Mouse (Mus musculus) liver, adult 2 months (tissue): ENCODE results near the gene Psmd5. TPM values are rescaled to one million over a fixed set of nuclear protein-coding genes. Genes with fewer than 3 reads are reported as not detected.

Experiments used
- DNase-seq: peaks from one replicate; pipeline ENCODE4 v3.0.0-alpha.2; 2011; ENCODE audit warnings: low read depth, low spot score; ENCODE audit errors: extremely low read depth
- H3K27ac ChIP-seq: fragments of 200-500 bp; replicated peaks from 2 replicates; pipeline ENCODE4 v1.5.1; 2012; ENCODE audit warnings: low read depth, mild to moderate bottlenecking, control low read depth, inconsistent platforms, low read length; ENCODE audit not compliant: insufficient read depth
- H3K27me3 ChIP-seq: fragments of 200-500 bp; 2 replicates; pipeline ENCODE4 v1.6.1; 2012; ENCODE audit warnings: mild to moderate bottlenecking, moderate library complexity, low read length, inconsistent platforms; ENCODE audit not compliant: control insufficient read depth, insufficient read depth
- H3K36me3 ChIP-seq: fragments of 200-500 bp; 2 replicates; pipeline ENCODE4 v1.6.1; 2012; ENCODE audit warnings: low read length, inconsistent platforms; ENCODE audit not compliant: control insufficient read depth, insufficient read depth
- H3K4me1 ChIP-seq: fragments of 200-500 bp; 2 replicates; pipeline ENCODE4 v1.6.1; 2011; ENCODE audit warnings: low read length; ENCODE audit not compliant: control insufficient read depth, insufficient read depth
- H3K4me3 ChIP-seq: fragments of 200-500 bp; 2 replicates; pipeline ENCODE4 v1.5.1; 2011; ENCODE audit warnings: low read depth, mild to moderate bottlenecking, control low read depth, low read length, moderate library complexity; ENCODE audit not compliant: insufficient read depth
- H3K79me2 ChIP-seq: fragments of 200-500 bp; 2 replicates; pipeline ENCODE4 v1.6.1; 2012; ENCODE audit warnings: inconsistent platforms, mild to moderate bottlenecking, low read length, moderate library complexity; ENCODE audit not compliant: control insufficient read depth, insufficient read depth
- H3K9ac ChIP-seq: fragments of 200-500 bp; 2 replicates; pipeline ENCODE4 v1.6.1; 2012; ENCODE audit warnings: low read depth, mild to moderate bottlenecking, control low read depth, inconsistent platforms, low read length
- CTCF ChIP-seq: fragments of 200-500 bp; IDR thresholded peaks from 2 replicates; pipeline ENCODE4 v1.5.1; 2011; ENCODE audit warnings: low read depth, low read length, control low read depth
- POLR2A ChIP-seq: fragments of 200-500 bp; IDR thresholded peaks from 2 replicates; pipeline ENCODE4 v1.6.1; 2011; ENCODE audit warnings: low read length, control low read depth; ENCODE audit not compliant: insufficient read depth; ENCODE audit errors: extremely low read depth
- WGBS: fragments of 180-500 bp; shearing (Covaris S2); methylation state at CpG from one replicate; pipeline ENCODE4 v1.1.7; 2018; 5-methylcytosine and 5-hydroxymethylcytosine counted together
- polyA plus RNA-seq: library from polyadenylated mRNA; depleted of rRNA; stranded (reverse); fragments of >200 nt; gene quantifications from 2 replicates; pipeline ENCODE4 v1.2.3, GENCODE M21; 2012
- total RNA-seq: library from RNA; depleted of rRNA; stranded (reverse); fragments of >200 nt; gene quantifications from 2 replicates; pipeline ENCODE4 v1.2.3, GENCODE M21; 2014

Gene Psmd5
- total and polyA plus RNA-seq, 2 experiments: 18.1 to 31.1 TPM

DNA sequence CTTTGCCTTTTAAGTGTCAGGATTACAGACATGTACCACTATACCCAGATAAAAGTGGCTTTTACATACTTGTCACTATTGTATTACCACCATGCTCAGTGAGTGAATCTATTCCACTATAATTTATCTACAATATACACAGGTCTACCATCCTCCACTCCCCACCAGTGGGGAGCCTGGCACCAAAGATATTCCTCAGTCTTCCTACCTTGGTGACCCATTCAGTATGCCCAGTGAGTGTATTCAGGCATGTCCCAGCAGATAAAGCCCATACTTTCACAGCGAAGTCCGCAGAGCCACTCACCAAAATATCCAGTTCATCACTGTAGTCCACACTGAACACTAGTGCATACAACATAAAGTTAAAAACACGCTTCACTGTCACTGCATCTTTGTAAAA, 64.0 kb downstream of the Psmd5 start:
- H3K27ac ChIP-seq: no peak overlapping the region
- H3K4me3 ChIP-seq: no peak overlapping the region
- H3K36me3 ChIP-seq: peaks cover 65% of the 10 kb centered on the region
- no peak for TF ChIP-seq CTCF
- TF ChIP-seq POLR2A: no peak
- peaks cover under 1% of the 10 kb centered on the region; the same call in 1 of the 2 replicates for H3K4me1 ChIP-seq
- H3K79me2 ChIP-seq: peaks cover 16% of the 10 kb centered on the region; the same call in 1 of the 2 replicates
- WGBS: 91% methylated on average over 3 of the region's 3 CpGs
- H3K27me3 ChIP-seq: no peaks in the 10 kb centered on the region
- H3K9ac ChIP-seq: no peak overlapping the region
- DNase-seq: no peak

DNA sequence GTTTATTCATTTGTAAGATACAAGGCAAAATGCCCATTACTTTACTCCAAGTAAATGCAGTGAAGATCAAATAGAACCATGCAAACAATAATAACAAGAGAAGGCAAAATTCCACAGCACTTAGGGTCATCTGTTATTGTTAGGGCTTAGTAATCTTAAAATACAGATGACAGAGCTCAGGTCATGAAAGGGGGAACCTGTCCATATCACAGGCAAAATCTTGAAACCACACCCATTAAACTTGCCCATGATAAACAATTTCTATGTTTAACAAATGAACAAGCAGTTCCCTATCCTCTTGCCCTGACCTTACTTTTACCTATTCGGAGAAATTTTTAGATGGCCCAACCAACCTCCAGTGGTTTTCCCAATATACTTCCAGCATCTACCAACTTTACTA, 65.2 kb downstream of the Psmd5 start:
- no peak for DNase-seq
- H3K4me1 ChIP-seq: peaks cover 10% of the 10 kb centered on the region; the same call in 1 of the 2 replicates
- peaks cover 64% of the 10 kb centered on the region for H3K36me3 ChIP-seq
- no peak overlapping the region for H3K9ac ChIP-seq
- WGBS: 85% methylated on average over 1 of the region's 1 CpGs
- no peak overlapping the region for H3K27ac ChIP-seq
- peaks cover 21% of the 10 kb centered on the region; the same call in 1 of the 2 replicates for H3K79me2 ChIP-seq
- TF ChIP-seq CTCF (no peak), POLR2A (no peak)
- H3K4me3 ChIP-seq: no peak overlapping the region
- H3K27me3 ChIP-seq: no peaks in the 10 kb centered on the region

DNA sequence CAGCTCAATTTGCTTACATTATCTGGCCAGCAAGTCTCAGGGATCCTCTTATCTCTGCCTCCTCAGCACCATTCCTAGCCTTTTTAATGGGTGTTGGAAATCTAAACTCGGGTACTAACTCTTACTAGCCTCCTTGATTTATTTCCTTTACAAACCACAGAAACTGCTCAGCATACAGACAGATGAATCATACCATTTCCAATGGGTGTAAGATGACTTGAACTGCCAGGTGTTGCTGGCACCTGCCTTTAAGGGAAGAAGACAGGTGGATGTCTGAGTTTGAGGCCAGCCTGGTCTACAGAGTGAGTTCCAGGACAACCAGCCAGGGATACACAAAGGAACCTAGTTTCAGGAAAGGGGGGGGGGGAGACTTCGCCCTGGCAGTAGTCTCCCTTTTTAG, 66.7 kb downstream of the Psmd5 start:
- Histone ChIP-seq H3K27ac (no peak overlapping the region), H3K79me2 (peaks cover 29% of the 10 kb centered on the region; the same call in 1 of the 2 replicates), H3K4me1 (peaks cover 15% of the 10 kb centered on the region)

DNA sequence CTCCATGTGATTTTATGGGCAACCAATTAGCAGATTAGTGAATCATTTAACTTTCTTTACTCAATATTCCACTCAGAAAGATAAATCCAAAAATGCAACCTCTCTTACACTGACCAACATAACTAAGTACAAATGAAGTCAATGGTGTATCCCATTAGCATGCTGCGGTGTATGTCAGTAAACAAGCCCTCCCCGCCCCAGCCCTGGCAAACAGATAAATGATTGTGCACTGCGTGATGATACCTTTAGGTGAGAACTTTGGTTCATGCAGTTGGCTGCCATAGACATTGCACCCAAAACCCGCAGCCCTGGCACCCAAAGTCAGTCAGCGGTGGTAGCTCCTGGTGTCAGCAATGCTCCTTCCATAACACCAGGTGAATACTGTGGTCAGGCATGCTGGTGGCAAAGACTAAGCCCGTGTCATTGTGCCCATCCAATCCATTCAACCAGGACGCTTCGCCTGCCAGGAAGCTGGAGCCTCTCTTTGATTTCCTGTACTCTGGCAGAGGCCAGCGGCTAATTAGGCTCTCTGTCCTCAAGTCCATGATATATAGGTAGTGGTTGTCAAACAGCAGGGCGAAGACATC, 69.3 kb downstream of the Psmd5 start:
- H3K36me3 ChIP-seq: peaks cover 32% of the 10 kb centered on the region
- H3K27ac ChIP-seq: no peak overlapping the region
- H3K4me1 ChIP-seq: peaks cover 15% of the 10 kb centered on the region
- H3K27me3 ChIP-seq: no peaks in the 10 kb centered on the region
- WGBS: 75% methylated on average over 10 of the region's 10 CpGs
- TF ChIP-seq CTCF (no peak), POLR2A (no peak)
- H3K4me3 ChIP-seq: no peak overlapping the region
- H3K79me2 ChIP-seq: peaks cover 27% of the 10 kb centered on the region; the same call in 1 of the 2 replicates
- DNase-seq: no peak
- no peak overlapping the region for H3K9ac ChIP-seq

More for the DNA sequence above, 66.7 kb downstream of the Psmd5 start:
- WGBS: 72% methylated on average over 2 of the region's 2 CpGs
- peaks cover 55% of the 10 kb centered on the region for H3K36me3 ChIP-seq
- H3K4me3 ChIP-seq: no peak overlapping the region
- H3K27me3 ChIP-seq: no peaks in the 10 kb centered on the region
- DNase-seq: no peak
- TF ChIP-seq POLR2A: no peak
- TF ChIP-seq CTCF: no peak
- H3K9ac ChIP-seq: no peak overlapping the region

DNA sequence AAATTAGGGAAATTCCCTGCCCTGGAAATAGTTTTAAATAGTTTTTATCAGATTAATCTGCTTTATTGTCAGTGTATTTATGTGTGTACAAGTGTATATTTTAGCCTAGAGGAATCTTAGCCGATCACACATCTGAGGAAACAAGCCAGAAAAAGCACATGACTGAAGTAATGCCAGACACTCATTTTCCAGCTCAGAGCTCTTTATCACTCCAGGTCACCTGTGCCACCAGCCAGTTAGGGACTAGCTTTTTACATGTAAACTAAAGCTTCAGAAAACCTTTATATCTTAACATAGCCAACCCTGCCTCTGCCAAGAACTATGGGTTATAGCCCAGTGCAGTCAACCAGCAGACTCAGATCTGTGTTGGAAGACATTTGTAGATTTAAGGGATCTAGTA, 70.0 kb downstream of the Psmd5 start:
- peaks cover 15% of the 10 kb centered on the region for H3K4me1 ChIP-seq
- peak; percentile 77 for DNase-seq
- H3K27me3 ChIP-seq: no peaks in the 10 kb centered on the region
- no peak overlapping the region for H3K4me3 ChIP-seq
- H3K27ac ChIP-seq: no peak overlapping the region
- peaks cover 25% of the 10 kb centered on the region; the same call in 1 of the 2 replicates for H3K79me2 ChIP-seq
- H3K9ac ChIP-seq: no peak overlapping the region; the same call in 1 of the 2 replicates
- TF ChIP-seq POLR2A: no peak
- no peak for TF ChIP-seq CTCF
- 11% methylated on average over 1 of the region's 1 CpGs for WGBS
- peaks cover 27% of the 10 kb centered on the region for H3K36me3 ChIP-seq

DNA sequence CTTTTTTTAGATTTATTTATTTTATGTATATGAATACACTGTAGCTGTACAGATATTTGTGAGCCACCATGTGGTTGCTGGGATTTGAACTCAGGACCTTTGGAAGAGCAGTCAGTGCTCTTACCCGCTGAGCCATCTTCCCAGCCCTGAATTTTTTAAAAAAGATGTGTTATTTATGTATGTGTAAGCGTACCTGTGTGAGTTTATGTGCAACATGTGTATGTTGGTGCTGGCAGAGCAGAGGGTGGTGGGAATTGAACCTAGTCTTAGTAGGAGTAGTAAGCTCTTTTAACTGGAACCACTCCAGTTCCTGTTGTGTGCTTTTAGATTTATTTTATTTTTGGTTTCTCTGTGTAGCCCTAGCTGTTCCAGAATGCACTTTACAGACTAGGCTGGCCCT, 70.6 kb downstream of the Psmd5 start:
- no peak for TF ChIP-seq CTCF
- no peak for TF ChIP-seq POLR2A
- Histone ChIP-seq H3K27me3 (no peaks in the 10 kb centered on the region), H3K79me2 (peaks cover 24% of the 10 kb centered on the region; the same call in 1 of the 2 replicates), H3K4me1 (peaks cover 15% of the 10 kb centered on the region), H3K27ac (no peak overlapping the region), H3K36me3 (peaks cover 23% of the 10 kb centered on the region), H3K9ac (no peak overlapping the region), H3K4me3 (no peak overlapping the region)
- WGBS: 95% methylated on average over 2 of the region's 2 CpGs
- no peak for DNase-seq
